Mouse (Mus musculus): ENCODE measurements at regions not wholly inside any gene's neighbourhood (a gene's known extent, or its start where the extent isn't known, plus 50 kb on each side); places are given as distances from the start of the nearest gene placed in this dataset.
"Not testable (repeated sequence)": the region's sequence is repeated elsewhere in the genome, so short reads cannot be mapped to it uniquely, and the experiment has no call there.

GRCm38 (mm10) chr3:114758592-114758991 lies 145.3 kb upstream of the Olfm3 start:
- Histone ChIP-seq H3K4me1 (ENCODE audit: control insufficient read depth, insufficient read depth, low read length) (no peaks in the 10 kb centered on the region), H3K4me2 (ENCODE audit: low read length) (no peak overlapping the region), H3K36me3 (ENCODE audit: control insufficient read depth, insufficient read depth, low read length) (no peaks in the 10 kb centered on the region), H3K27me3 (replicated peaks; ENCODE audit: control insufficient read depth, insufficient read depth, low read length) (no peaks in the 10 kb centered on the region), H3K4me3 (ENCODE audit: low read depth, low read length) (no peak overlapping the region), H3K9me3 (replicated peaks; ENCODE audit: control insufficient read depth, low read length) (no peaks in the 10 kb centered on the region), H3K27ac (ENCODE audit: low read depth, low read length) (no peak overlapping the region), H3K9ac (ENCODE audit: low read length) (no peak overlapping the region)
- no peak for DNase-seq (ENCODE audit: low spot score)
- ATAC-seq = no peak
- 84% methylated on average over 3 of the region's 3 CpGs for WGBS

- ATAC-seq = peak; percentile 72; the same call in 1 of the 2 replicates
- Histone ChIP-seq H3K9me3 (replicated peaks; ENCODE audit: control insufficient read depth, low read length) (no peaks in the 10 kb centered on the region), H3K27me3 (replicated peaks; ENCODE audit: control insufficient read depth, insufficient read depth, low read length) (no peaks in the 10 kb centered on the region), H3K4me3 (ENCODE audit: low read depth, low read length) (no peak overlapping the region), H3K36me3 (ENCODE audit: control insufficient read depth, insufficient read depth, low read length) (no peaks in the 10 kb centered on the region), H3K4me2 (ENCODE audit: low read length) (no peak overlapping the region), H3K27ac (ENCODE audit: low read depth, low read length) (no peak overlapping the region), H3K4me1 (ENCODE audit: control insufficient read depth, insufficient read depth, low read length) (no peaks in the 10 kb centered on the region), H3K9ac (ENCODE audit: low read length) (no peak overlapping the region)
- DNase-seq (ENCODE audit: low spot score) = peak; percentile 33
- 0% methylated on average over 1 of the region's 1 CpGs for WGBS
These were observed 144.4 kb upstream of the Olfm3 start for GRCm38 (mm10) chr3:114759290-114760002.

- not testable (repeated sequence) for H3K4me1 ChIP-seq (ENCODE audit: control insufficient read depth, insufficient read depth, low read length); DNase-seq (ENCODE audit: low spot score); ATAC-seq; H3K27ac ChIP-seq (ENCODE audit: low read depth, low read length); H3K9me3 ChIP-seq (replicated peaks; ENCODE audit: control insufficient read depth, low read length); H3K4me2 ChIP-seq (ENCODE audit: low read length); H3K27me3 ChIP-seq (replicated peaks; ENCODE audit: control insufficient read depth, insufficient read depth, low read length); H3K36me3 ChIP-seq (ENCODE audit: control insufficient read depth, insufficient read depth, low read length); H3K9ac ChIP-seq (ENCODE audit: low read length); H3K4me3 ChIP-seq (ENCODE audit: low read depth, low read length)
- 93% methylated on average over 7 of the region's 8 CpGs for WGBS
These were observed 141.5 kb upstream of the Olfm3 start for GRCm38 (mm10) chr3:114762373-114762772.

GRCm38 (mm10) chr3:114789082-114789481 lies 114.8 kb upstream of the Olfm3 start:
- Histone ChIP-seq H3K9ac (ENCODE audit: low read length) (no peak overlapping the region), H3K4me3 (ENCODE audit: low read depth, low read length) (no peak overlapping the region), H3K36me3 (ENCODE audit: control insufficient read depth, insufficient read depth, low read length) (no peaks in the 10 kb centered on the region), H3K4me1 (ENCODE audit: control insufficient read depth, insufficient read depth, low read length) (no peaks in the 10 kb centered on the region), H3K9me3 (replicated peaks; ENCODE audit: control insufficient read depth, low read length) (no peaks in the 10 kb centered on the region), H3K4me2 (ENCODE audit: low read length) (no peak overlapping the region), H3K27me3 (replicated peaks; ENCODE audit: control insufficient read depth, insufficient read depth, low read length) (no peaks in the 10 kb centered on the region), H3K27ac (ENCODE audit: low read depth, low read length) (no peak overlapping the region)
- DNase-seq (ENCODE audit: low spot score) (no peak), ATAC-seq (no peak)
- WGBS = 42% methylated on average over 1 of the region's 1 CpGs

GRCm38 (mm10) chr3:114790005-114790404 lies 113.9 kb upstream of the Olfm3 start:
- no peaks in the 10 kb centered on the region for H3K36me3 ChIP-seq (ENCODE audit: control insufficient read depth, insufficient read depth, low read length)
- ATAC-seq (no peak), DNase-seq (ENCODE audit: low spot score) (no peak)
- H3K4me1 ChIP-seq (ENCODE audit: control insufficient read depth, insufficient read depth, low read length) = no peaks in the 10 kb centered on the region
- no peaks in the 10 kb centered on the region for H3K27me3 ChIP-seq (replicated peaks; ENCODE audit: control insufficient read depth, insufficient read depth, low read length)
- H3K9ac ChIP-seq (ENCODE audit: low read length) = no peak overlapping the region
- H3K4me3 ChIP-seq (ENCODE audit: low read depth, low read length) = no peak overlapping the region
- no peak overlapping the region for H3K4me2 ChIP-seq (ENCODE audit: low read length)
- WGBS = 80% methylated on average over 2 of the region's 2 CpGs
- no peaks in the 10 kb centered on the region for H3K9me3 ChIP-seq (replicated peaks; ENCODE audit: control insufficient read depth, low read length)
- no peak overlapping the region for H3K27ac ChIP-seq (ENCODE audit: low read depth, low read length)

GRCm38 (mm10) chr3:114833120-114833519 lies 70.8 kb upstream of the Olfm3 start:
- ATAC-seq (no peak), DNase-seq (ENCODE audit: low spot score) (no peak)
- Histone ChIP-seq H3K27me3 (replicated peaks; ENCODE audit: control insufficient read depth, insufficient read depth, low read length) (no peaks in the 10 kb centered on the region), H3K9me3 (replicated peaks; ENCODE audit: control insufficient read depth, low read length) (no peaks in the 10 kb centered on the region), H3K27ac (ENCODE audit: low read depth, low read length) (no peak overlapping the region), H3K36me3 (ENCODE audit: control insufficient read depth, insufficient read depth, low read length) (no peaks in the 10 kb centered on the region), H3K4me2 (ENCODE audit: low read length) (no peak overlapping the region), H3K4me3 (ENCODE audit: low read depth, low read length) (no peak overlapping the region), H3K4me1 (ENCODE audit: control insufficient read depth, insufficient read depth, low read length) (no peaks in the 10 kb centered on the region), H3K9ac (ENCODE audit: low read length) (no peak overlapping the region)
- 82% methylated on average over 2 of the region's 2 CpGs for WGBS
